Mouse (Mus musculus): Measurements from ENCODE around the gene Ulk4.

DNA sequence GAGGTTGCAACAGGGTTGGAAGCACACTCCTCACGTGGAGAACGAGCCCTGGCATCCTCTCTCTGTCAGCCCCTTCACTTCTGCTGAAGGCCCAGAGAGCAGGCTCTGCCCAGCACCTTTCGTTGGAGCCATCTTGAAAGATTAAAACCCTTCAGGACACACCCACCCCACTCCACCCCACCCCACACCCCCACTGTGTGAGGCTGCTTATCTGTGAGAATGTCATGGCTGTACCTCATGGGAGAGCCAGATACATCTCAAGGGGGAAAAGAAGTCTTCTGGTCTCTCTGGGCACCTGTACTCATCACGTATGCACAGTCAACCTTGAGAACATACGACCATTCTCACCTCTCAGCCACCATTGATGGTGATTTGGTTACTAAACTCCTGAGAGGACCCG is 133.8 kb downstream of the Ulk4 start:
- no peak for TF ChIP-seq CTCF (IDR thresholded peaks at IDR 0.05; ENCODE audit: borderline replicate concordance, insufficient read depth, low read length)
- TF ChIP-seq POLR2A (IDR thresholded peaks at IDR 0.05; ENCODE audit: low read depth, low read length), result no peak
